ENCODE assay signal across 17 mouse cellular contexts in genomic region chr1:167885776-167886175, GRCm38 (mm10).
DNase-seq lines count a peak whose midpoint lies in the region; ATAC-seq lines count a peak whose summit lies in the region.
"Had no signal": no experiment of that assay in that cellular context is flagged by ENCODE, and none has a peak within 500 bp of the region (broad histone marks: within the 10 kb centered on the region; RNA-seq: fewer than 3 reads in every experiment).

No protein-coding gene starts in this region.

- peaks cover 4% of the 10 kb centered on the region; the same call in 1 of the 2 replicates for H3K4me1 ChIP-seq in heart, embryonic 10.5 days

- H3K27ac ChIP-seq in heart, embryonic 10.5 days, result no peak overlapping the region
- H3K27ac ChIP-seq: embryonic facial prominence, embryonic 10.5 days; embryonic facial prominence, embryonic 12.5 days had no signal

- ATAC-seq in frontal cortex, adult (ENCODE audit: low TSS enrichment), result peak; percentile 96
- ATAC-seq: forebrain, embryonic 14.5 days; forebrain, embryonic 16.5 days had no signal

- no peaks in the 10 kb centered on the region for H3K9me3 ChIP-seq in heart, embryonic 10.5 days
- H3K9me3 ChIP-seq: embryonic facial prominence, embryonic 10.5 days; embryonic facial prominence, embryonic 12.5 days had no signal

- 80% methylated on average over 5 of the region's 5 CpGs for WGBS in heart, embryonic 10.5 days

- DNase-seq in frontal cortex, postnatal 25 days (ENCODE audit: low spot score in 2 of 2), result no peak
- peak; percentile 63 for DNase-seq in brain, adult 2 months (ENCODE audit: low read depth, low spot score)
- peak; percentile 64 for DNase-seq in telencephalon, adult 2 months (ENCODE audit: low read depth, low spot score)
- DNase-seq in heart, embryonic 10.5 days (ENCODE audit: low spot score), result no peak
- DNase-seq: adrenal gland, adult 2 months; adrenal gland, postnatal 10 days; adrenal gland, postnatal 25 days; cerebellum, adult 11-12 months; cerebellum, adult 2 months; cerebellum, adult 9-10 months; cerebellum, postnatal 10 days; cerebellum, postnatal 25 days had no signal

- no peak overlapping the region for H3K4me3 ChIP-seq in heart, embryonic 10.5 days
- H3K4me3 ChIP-seq: embryonic facial prominence, embryonic 10.5 days; embryonic facial prominence, embryonic 12.5 days had no signal

- peaks cover 18% of the 10 kb centered on the region for H3K27me3 ChIP-seq in heart, embryonic 10.5 days (ENCODE audit: insufficient read depth, poor library complexity, severe bottlenecking)

- H3K36me3 ChIP-seq in heart, embryonic 10.5 days, result no peaks in the 10 kb centered on the region
- H3K36me3 ChIP-seq: embryonic facial prominence, embryonic 10.5 days; embryonic facial prominence, embryonic 12.5 days had no signal

Comparison
In these comparisons a context has a peak if more than half of its experiments do, and no peak if none do; other contexts are left out.
1. DNase-seq: peak in brain, adult 2 months (single experiment) and telencephalon, adult 2 months (single experiment); none in frontal cortex, postnatal 25 days (0 of 2) and heart, embryonic 10.5 days (single experiment).